Mouse (Mus musculus) lung, adult 2 months (tissue): ENCODE measurements around the gene Sesn2. TPM values are rescaled to one million over a fixed set of nuclear protein-coding genes. Genes with fewer than 3 reads are reported as not detected.

Experiments
- DNase-seq: peaks from one replicate; pipeline ENCODE4 v3.0.0; 2022
- H3K4me1 ChIP-seq: fragments of 200-500 bp; 2 replicates; pipeline ENCODE4 v1.6.1; 2011; ENCODE audit warnings: low read length; ENCODE audit not compliant: control insufficient read depth, insufficient read depth
- H3K4me3 ChIP-seq: fragments of 200-500 bp; replicated peaks from 2 replicates; pipeline ENCODE3; 2011; ENCODE audit warnings: low read depth, mild to moderate bottlenecking, control low read depth, low read length; ENCODE audit errors: extremely low read depth
- CTCF ChIP-seq: fragments of 200-500 bp; IDR thresholded peaks from 2 replicates; pipeline ENCODE4 v1.5.1; 2011; ENCODE audit warnings: mild to moderate bottlenecking, low read length, control low read depth; ENCODE audit not compliant: insufficient read depth
- POLR2A ChIP-seq: fragments of 200-500 bp; IDR thresholded peaks from 2 replicates; pipeline ENCODE4 v1.6.1; 2011; ENCODE audit warnings: low read depth, mild to moderate bottlenecking, control low read depth, low read length, borderline replicate concordance; ENCODE audit errors: extremely low read depth
- WGBS: fragments of 180-500 bp; shearing (Covaris S2); methylation state at CpG from one replicate; pipeline ENCODE4 v1.1.7; 2018; 5-methylcytosine and 5-hydroxymethylcytosine counted together
- polyA plus RNA-seq: library from polyadenylated mRNA; depleted of rRNA; stranded (reverse); fragments of >200 nt; gene quantifications from 2 replicates; pipeline ENCODE4 v1.2.3, GENCODE M21; 2012

Gene Sesn2
- polyA plus RNA-seq, 1 experiment, result 11.5 TPM

- peak; percentile 85 for DNase-seq
- TF ChIP-seq CTCF (no peak), POLR2A (peak; percentile 95; the same call in 1 of the 2 replicates)
- 19% methylated on average over 22 of the region's 22 CpGs for WGBS
- Histone ChIP-seq H3K4me1 (peaks cover 7% of the 10 kb centered on the region), H3K4me3 (peak overlapping the region; percentile 63)
These were observed 5.3 kb upstream of the Sesn2 start for GRCm38 (mm10) chr4:132515369-132516155.

- peak; percentile 82 for DNase-seq
- peaks cover 9% of the 10 kb centered on the region for H3K4me1 ChIP-seq
- TF ChIP-seq CTCF (peak; percentile 75), POLR2A (no peak)
- WGBS, result 2% methylated on average over 21 of the region's 21 CpGs
- H3K4me3 ChIP-seq, result peak overlapping the region; percentile 63
These were observed 4.3 kb upstream of the Sesn2 start for GRCm38 (mm10) chr4:132514555-132515135.

GRCm38 (mm10) chr4:132513395-132514273, 3.3 kb upstream of the Sesn2 start:
- Histone ChIP-seq H3K4me3 (peak overlapping the region; percentile 27), H3K4me1 (peaks cover 9% of the 10 kb centered on the region)
- DNase-seq, result no peak
- 47% methylated on average over 14 of the region's 14 CpGs for WGBS
- peak; percentile 9; the same call in 1 of the 2 replicates for TF ChIP-seq POLR2A
- TF ChIP-seq CTCF, result no peak

GRCm38 (mm10) chr4:132512080-132512479, 1.8 kb upstream of the Sesn2 start:
- WGBS, result 80% methylated on average over 3 of the region's 3 CpGs
- no peak for TF ChIP-seq CTCF
- TF ChIP-seq POLR2A, result no peak
- peaks cover 9% of the 10 kb centered on the region for H3K4me1 ChIP-seq

GRCm38 (mm10) chr4:132509621-132510296, 542 bp downstream of the Sesn2 start:
- DNase-seq, result peak; percentile 75
- Histone ChIP-seq H3K4me1 (peaks cover 11% of the 10 kb centered on the region), H3K4me3 (peak overlapping the region; percentile 68)
- WGBS, result under 1% methylated on average over 51 of the region's 52 CpGs
- TF ChIP-seq CTCF, result no peak
- 0 out of 2 replicates have a peak, but pooled peaks have one; percentile 6 for TF ChIP-seq POLR2A

More at GRCm38 (mm10) chr4:132512080-132512479, 1.8 kb upstream of the Sesn2 start:
- DNase-seq, result no peak
- H3K4me3 ChIP-seq, result no peak overlapping the region

GRCm38 (mm10) chr4:132507210-132507609, 3.1 kb downstream of the Sesn2 start:
- H3K4me1 ChIP-seq, result peaks cover 4% of the 10 kb centered on the region
- 72% methylated on average over 2 of the region's 2 CpGs for WGBS
- no peak overlapping the region for H3K4me3 ChIP-seq
- DNase-seq, result peak; percentile 44
- TF ChIP-seq POLR2A (no peak), CTCF (no peak)

- 83% methylated on average over 6 of the region's 6 CpGs for WGBS
- Histone ChIP-seq H3K4me3 (no peak overlapping the region), H3K4me1 (peaks cover 4% of the 10 kb centered on the region)
- TF ChIP-seq POLR2A (no peak), CTCF (no peak)
- DNase-seq, result no peak
These were observed 4.1 kb downstream of the Sesn2 start for GRCm38 (mm10) chr4:132506250-132506649.

GRCm38 (mm10) chr4:132505800-132506199, 4.5 kb downstream of the Sesn2 start:
- 66% methylated on average over 10 of the region's 10 CpGs for WGBS
- no peak for DNase-seq
- Histone ChIP-seq H3K4me3 (no peak overlapping the region), H3K4me1 (peaks cover 4% of the 10 kb centered on the region)
- no peak for TF ChIP-seq POLR2A
- no peak for TF ChIP-seq CTCF
